Mouse (Mus musculus) small intestine, adult 2 months (tissue): ENCODE data around the gene Ugt1a5.

ENCODE experiments used
- CTCF ChIP-seq: fragments of 200-500 bp; IDR thresholded peaks from 2 replicates; pipeline ENCODE4 v1.5.1; 2012; ENCODE audit warnings: low read depth, mild to moderate bottlenecking, control low read depth, inconsistent platforms, low read length, moderate library complexity, mixed read lengths; ENCODE audit not compliant: insufficient replicate concordance, insufficient read length; ENCODE audit errors: extremely low read depth
- POLR2A ChIP-seq: fragments of 200-500 bp; IDR thresholded peaks from 2 replicates; pipeline ENCODE4 v1.6.1; 2012; ENCODE audit warnings: low read depth, mild to moderate bottlenecking, control low read depth, inconsistent platforms, low read length, moderate library complexity

GRCm38 (mm10) chr1:88223591-88223990 lies 57.8 kb downstream of the Ugt1a5 start:
- TF ChIP-seq CTCF (no peak), POLR2A (no peak)
